Mouse (Mus musculus) midbrain, embryonic 11.5 days (tissue): ENCODE data around the gene Irx4. TPM values are rescaled to one million over a fixed set of nuclear protein-coding genes. Genes with fewer than 3 reads are reported as not detected.
A peak's percentile ranks its signal among the peaks of the same experiment; 100 is the strongest.

Experiments used
- ATAC-seq: fragments of 200-750 bp; cut with Nextera tagmentation; 2 replicates; pipeline ENCODE4 v1.8.0; 2017; ENCODE audit warnings: moderate TSS enrichment, moderate library complexity; ENCODE audit not compliant: low FRiP score
- DNase-seq: peaks from one replicate; pipeline ENCODE4 v3.0.0; 2015; ENCODE audit warnings: low spot score; ENCODE audit errors: missing footprints
- H3K27ac ChIP-seq: fragments of 300-500 bp; sonication (generic); 2 replicates; pipeline ENCODE4 v1.5.1; 2014; ENCODE audit warnings: low read depth, low read length
- H3K27me3 ChIP-seq: fragments of 300-500 bp; sonication (generic); 2 replicates; pipeline ENCODE4 v1.6.1; 2014; ENCODE audit warnings: mild to moderate bottlenecking, low read length, moderate library complexity, mixed read lengths; ENCODE audit not compliant: control insufficient read depth, insufficient read depth
- H3K36me3 ChIP-seq: fragments of 300-500 bp; sonication (generic); 2 replicates; pipeline ENCODE4 v1.6.1; 2014; ENCODE audit warnings: mild to moderate bottlenecking, low read length, moderate library complexity, mixed read lengths; ENCODE audit not compliant: control insufficient read depth, insufficient read depth
- H3K4me1 ChIP-seq: fragments of 300-500 bp; sonication (generic); 2 replicates; pipeline ENCODE4 v1.6.1; 2014; ENCODE audit warnings: low read length; ENCODE audit not compliant: control insufficient read depth, insufficient read depth
- H3K4me2 ChIP-seq: fragments of 300-500 bp; sonication (generic); 2 replicates; pipeline ENCODE4 v1.6.1; 2014; ENCODE audit warnings: mild to moderate bottlenecking, moderate library complexity
- H3K4me3 ChIP-seq: fragments of 300-500 bp; sonication (generic); 2 replicates; pipeline ENCODE4 v1.5.1; 2014; ENCODE audit warnings: low read depth, low read length
- H3K9ac ChIP-seq: fragments of 300-500 bp; sonication (generic); 2 replicates; pipeline ENCODE4 v1.6.1; 2014; ENCODE audit warnings: low read length
- H3K9me3 ChIP-seq: fragments of 300-500 bp; sonication (generic); 2 replicates; pipeline ENCODE4 v1.6.1; 2016; ENCODE audit warnings: low read length; ENCODE audit not compliant: control insufficient read depth
- WGBS: fragments of 180-500 bp; shearing (Covaris S2); extraction: QIAGEN DNeasy Blood & Tissue Kit; methylation state at CpG from one replicate; pipeline ENCODE4 v1.1.7; 2014; 5-methylcytosine and 5-hydroxymethylcytosine counted together
- polyA plus RNA-seq: library from polyadenylated mRNA; unstranded; fragments of >200 nt; fragmentation: Nextera tagmentation; extraction: Ambion mirVana; gene quantifications from 2 replicates; pipeline ENCODE4 v1.2.1, GENCODE M21; 2014

Gene Irx4
- polyA plus RNA-seq, 1 experiment from 2014 or later: 0.87 TPM

- H3K4me3 ChIP-seq: peak overlapping the region; percentile 38; the same call in 1 of the 2 replicates
- no peak for ATAC-seq
- peaks cover 18% of the 10 kb centered on the region for H3K4me1 ChIP-seq
- no peak overlapping the region for H3K27ac ChIP-seq
- no peaks in the 10 kb centered on the region for H3K9me3 ChIP-seq
- H3K9ac ChIP-seq: no peak overlapping the region
- peak; percentile 94 for DNase-seq
- peak overlapping the region; percentile 59 for H3K4me2 ChIP-seq
- H3K36me3 ChIP-seq: no peaks in the 10 kb centered on the region
- H3K27me3 ChIP-seq: peaks cover 72% of the 10 kb centered on the region
- 8% methylated on average over 10 of the region's 10 CpGs for WGBS
Measured at GRCm38 (mm10) chr13:73259577-73260353, 514 bp upstream of the Irx4 start.

GRCm38 (mm10) chr13:73261036-73261730 is 904 bp downstream of the Irx4 start:
- 4% methylated on average over 25 of the region's 25 CpGs for WGBS
- DNase-seq (peak; percentile 92), ATAC-seq (no peak)
- H3K27me3 ChIP-seq: peaks cover 86% of the 10 kb centered on the region
- peaks cover 25% of the 10 kb centered on the region for H3K4me1 ChIP-seq
- no peak overlapping the region for H3K9ac ChIP-seq
- peak overlapping the region; percentile 59 for H3K4me2 ChIP-seq
- H3K4me3 ChIP-seq: peak overlapping the region; percentile 38
- no peak overlapping the region for H3K27ac ChIP-seq
- H3K9me3 ChIP-seq: no peaks in the 10 kb centered on the region
- H3K36me3 ChIP-seq: no peaks in the 10 kb centered on the region

- Histone ChIP-seq H3K9me3 (no peaks in the 10 kb centered on the region), H3K27ac (no peak overlapping the region), H3K4me1 (peaks cover 25% of the 10 kb centered on the region), H3K27me3 (peaks cover 93% of the 10 kb centered on the region), H3K36me3 (no peaks in the 10 kb centered on the region), H3K4me2 (no peak overlapping the region), H3K4me3 (no peak overlapping the region), H3K9ac (no peak overlapping the region)
- peak; percentile 92 for DNase-seq
- no peak for ATAC-seq
- 6% methylated on average over 2 of the region's 2 CpGs for WGBS
Measured at GRCm38 (mm10) chr13:73261881-73262280, 1.6 kb downstream of the Irx4 start.

- ATAC-seq (no peak), DNase-seq (peak; percentile 94)
- no peaks in the 10 kb centered on the region for H3K36me3 ChIP-seq
- H3K9ac ChIP-seq: no peak overlapping the region
- H3K4me2 ChIP-seq: peak overlapping the region; percentile 31
- H3K9me3 ChIP-seq: no peaks in the 10 kb centered on the region
- peak overlapping the region; percentile 17; the same call in 1 of the 2 replicates for H3K4me3 ChIP-seq
- 2% methylated on average over 24 of the region's 24 CpGs for WGBS
- no peak overlapping the region for H3K27ac ChIP-seq
- peaks cover 25% of the 10 kb centered on the region for H3K4me1 ChIP-seq
- peaks cover 100% of the 10 kb centered on the region for H3K27me3 ChIP-seq
Measured at GRCm38 (mm10) chr13:73262336-73263127, 2.3 kb downstream of the Irx4 start.

GRCm38 (mm10) chr13:73263128-73263971 is 3.1 kb downstream of the Irx4 start:
- Histone ChIP-seq H3K27ac (no peak overlapping the region), H3K4me1 (peaks cover 25% of the 10 kb centered on the region), H3K4me3 (peak overlapping the region; percentile 17), H3K27me3 (peaks cover 100% of the 10 kb centered on the region), H3K9me3 (no peaks in the 10 kb centered on the region), H3K36me3 (no peaks in the 10 kb centered on the region), H3K4me2 (peak overlapping the region; percentile 31), H3K9ac (no peak overlapping the region)
- ATAC-seq: peak; percentile 13; the same call in 1 of the 2 replicates
- peak; percentile 98 for DNase-seq
- under 1% methylated on average over 40 of the region's 40 CpGs for WGBS

- ATAC-seq: no peak
- peaks cover 27% of the 10 kb centered on the region for H3K4me1 ChIP-seq
Measured at GRCm38 (mm10) chr13:73264166-73264735, 4.0 kb downstream of the Irx4 start.

GRCm38 (mm10) chr13:73264831-73265230 is 4.6 kb downstream of the Irx4 start:
- Histone ChIP-seq H3K27ac (no peak overlapping the region), H3K4me1 (peaks cover 27% of the 10 kb centered on the region), H3K4me2 (no peak overlapping the region), H3K9me3 (no peaks in the 10 kb centered on the region), H3K4me3 (no peak overlapping the region), H3K9ac (no peak overlapping the region), H3K27me3 (peaks cover 100% of the 10 kb centered on the region), H3K36me3 (no peaks in the 10 kb centered on the region)
- ATAC-seq: no peak
- DNase-seq: peak; percentile 93
- WGBS: 11% methylated on average over 8 of the region's 8 CpGs

More at GRCm38 (mm10) chr13:73264166-73264735, 4.0 kb downstream of the Irx4 start:
- WGBS: 2% methylated on average over 29 of the region's 29 CpGs
- H3K4me2 ChIP-seq: peak overlapping the region; percentile 31; the same call in 1 of the 2 replicates
- 0 out of 2 replicates have a peak overlapping the region, but pooled peaks have one; percentile 17 for H3K4me3 ChIP-seq
- H3K9ac ChIP-seq: no peak overlapping the region
- DNase-seq: peak; percentile 96
- peaks cover 100% of the 10 kb centered on the region for H3K27me3 ChIP-seq
- H3K9me3 ChIP-seq: no peaks in the 10 kb centered on the region
- H3K27ac ChIP-seq: no peak overlapping the region
- H3K36me3 ChIP-seq: no peaks in the 10 kb centered on the region

GRCm38 (mm10) chr13:73265442-73265841 is 5.2 kb downstream of the Irx4 start:
- peak overlapping the region; percentile 8; the same call in 1 of the 2 replicates for H3K4me3 ChIP-seq
- no peaks in the 10 kb centered on the region for H3K36me3 ChIP-seq
- under 1% methylated on average over 28 of the region's 28 CpGs for WGBS
- no peaks in the 10 kb centered on the region for H3K9me3 ChIP-seq
- no peak overlapping the region for H3K27ac ChIP-seq
- H3K9ac ChIP-seq: no peak overlapping the region
- peaks cover 24% of the 10 kb centered on the region for H3K4me1 ChIP-seq
- H3K27me3 ChIP-seq: peaks cover 100% of the 10 kb centered on the region
- H3K4me2 ChIP-seq: peak overlapping the region; percentile 26; the same call in 1 of the 2 replicates
- DNase-seq (peak; percentile 94), ATAC-seq (peak; percentile 64)
